Mouse (Mus musculus): ENCODE measurements at regions not wholly inside any gene's neighbourhood (a gene's known extent, or its start where the extent isn't known, plus 50 kb on each side); places are given as distances from the start of the nearest gene placed in this dataset.

DNA sequence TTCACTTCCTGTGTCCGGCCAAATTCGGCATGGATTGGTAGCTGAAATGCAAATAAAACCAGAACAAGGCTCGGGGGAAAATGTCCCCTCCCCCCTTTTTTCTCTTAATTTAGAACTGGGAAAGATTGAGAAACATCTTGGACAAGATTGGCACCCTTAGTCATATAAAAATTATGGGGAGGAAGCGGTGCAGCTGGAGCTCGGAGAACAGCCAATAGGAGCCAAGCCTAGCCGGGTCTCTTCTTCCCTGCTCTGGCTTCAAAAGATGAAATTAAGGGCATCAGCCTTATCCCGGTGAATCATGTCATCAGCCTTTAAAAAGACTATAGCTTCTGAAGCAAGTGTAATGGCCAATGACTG is 213.3 kb upstream of the Amigo2 start:
- DNase-seq (ENCODE audit: low read depth): peak; percentile 52

DNA sequence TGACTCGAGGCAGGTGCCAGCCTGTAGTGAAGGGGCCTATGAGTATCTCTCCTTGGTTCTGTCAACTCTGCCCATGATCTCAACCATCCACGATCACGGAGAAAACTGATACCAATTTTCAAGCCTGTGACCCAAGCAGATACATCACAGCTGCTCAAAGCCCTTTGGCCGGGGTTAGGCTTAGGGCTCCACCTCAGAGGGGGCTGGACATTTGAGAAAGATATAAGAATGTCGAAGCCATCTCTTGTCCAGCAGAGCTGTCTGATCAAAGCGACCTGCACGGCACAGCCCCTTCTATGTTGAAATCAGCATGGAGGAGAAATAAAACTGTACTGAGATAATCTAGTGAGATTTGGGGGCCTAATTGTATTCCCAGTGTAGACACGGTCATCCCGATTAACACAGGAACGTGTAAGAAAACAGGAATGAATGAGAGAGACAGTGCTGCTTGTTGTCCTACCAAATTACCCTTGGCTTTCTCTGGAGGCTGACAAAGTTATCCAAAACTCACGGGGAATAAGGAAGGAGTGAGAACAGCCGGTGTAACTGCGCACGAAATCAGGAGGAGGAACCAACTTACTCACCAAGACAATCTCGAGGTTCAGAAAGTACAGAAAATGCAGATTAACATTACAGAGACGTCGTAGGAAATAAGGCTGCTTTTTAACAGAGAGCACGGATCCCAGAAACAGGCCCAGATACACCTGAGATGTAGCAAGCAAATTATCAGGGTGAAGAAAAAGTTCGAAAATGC is 212.7 kb upstream of the Amigo2 start:
- no peak for DNase-seq (ENCODE audit: low read depth)

- no peak for DNase-seq (ENCODE audit: low read depth)
Observed at GRCm38 (mm10) chr15:97458748-97459221, 211.7 kb upstream of the Amigo2 start.

GRCm38 (mm10) chr15:97458139-97458747 is 211.2 kb upstream of the Amigo2 start:
- DNase-seq (ENCODE audit: low read depth): no peak

GRCm38 (mm10) chr15:97457468-97457867 is 210.4 kb upstream of the Amigo2 start:
- no peak for DNase-seq (ENCODE audit: low read depth)

- no peak for DNase-seq (ENCODE audit: low read depth)
Observed at GRCm38 (mm10) chr15:97456991-97457390, 209.9 kb upstream of the Amigo2 start.

- DNase-seq (ENCODE audit: low read depth): peak; percentile 34
Observed at GRCm38 (mm10) chr15:97455672-97456071, 208.6 kb upstream of the Amigo2 start.

DNA sequence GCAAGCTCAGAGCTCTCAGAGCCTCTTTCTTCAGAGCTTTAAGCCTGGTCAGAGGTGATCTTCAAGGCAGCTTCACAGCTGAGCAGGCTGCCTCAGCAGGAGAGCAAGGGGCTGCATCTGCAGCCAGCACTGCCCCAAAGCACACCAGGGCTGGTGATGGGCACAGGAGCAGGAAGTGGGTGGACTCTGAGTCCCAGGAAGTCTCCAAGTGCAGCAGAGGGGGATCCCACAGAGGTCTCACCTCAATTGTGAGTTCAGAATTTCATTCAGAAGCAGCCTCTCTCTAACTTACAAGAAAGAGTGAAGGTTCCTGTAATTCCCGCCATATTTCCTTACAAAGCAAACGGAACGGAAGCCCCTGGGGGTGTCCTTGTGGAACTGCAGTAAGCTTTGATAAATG is 202.6 kb upstream of the Amigo2 start:
- DNase-seq (ENCODE audit: low read depth): no peak

GRCm38 (mm10) chr15:97449001-97449400 is 201.9 kb upstream of the Amigo2 start:
- no peak for DNase-seq (ENCODE audit: low read depth)

- DNase-seq (ENCODE audit: low read depth): no peak
Observed at GRCm38 (mm10) chr15:97448243-97448880, 201.3 kb upstream of the Amigo2 start.

DNA sequence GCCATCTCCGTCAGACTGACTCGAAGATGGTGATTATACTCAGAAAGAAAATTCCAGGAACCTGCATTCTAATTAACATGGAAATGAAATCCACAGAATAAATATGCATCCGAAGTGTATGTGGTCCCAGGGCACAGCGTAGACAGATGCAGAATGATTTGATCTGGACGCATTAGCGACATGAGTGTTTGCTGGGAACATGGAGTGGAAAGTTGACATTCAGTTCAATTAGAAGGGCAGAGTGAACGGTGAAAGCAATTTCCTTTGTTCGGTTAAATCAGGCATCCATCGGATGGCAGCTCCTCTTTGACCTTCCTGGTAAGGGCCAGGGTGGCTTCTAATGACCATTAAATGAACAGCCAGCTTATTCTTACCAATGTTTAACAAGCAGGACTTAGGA is 199.1 kb upstream of the Amigo2 start:
- DNase-seq (ENCODE audit: low read depth): no peak

GRCm38 (mm10) chr15:97438235-97438760 is 191.2 kb upstream of the Amigo2 start:
- DNase-seq (ENCODE audit: low read depth): no peak
